Mouse (Mus musculus) limb, embryonic 15.5 days (tissue): ENCODE measurements around the gene Agr2. TPM values are rescaled to one million over a fixed set of nuclear protein-coding genes. Genes with fewer than 3 reads are reported as not detected.

ENCODE experiments used
- ATAC-seq: fragments of 200-750 bp; cut with Nextera tagmentation; 2 replicates; pipeline ENCODE4 v1.8.0; 2017; ENCODE audit warnings: low read depth, moderate TSS enrichment; ENCODE audit not compliant: insufficient number of reproducible peaks, low FRiP score, low TSS enrichment
- H3K27ac ChIP-seq: fragments of 300-500 bp; sonication (generic); 2 replicates; pipeline ENCODE4 v1.5.1; 2015; ENCODE audit warnings: moderate library complexity, mild to moderate bottlenecking, inconsistent platforms
- H3K27me3 ChIP-seq: fragments of 300-500 bp; sonication (generic); 2 replicates; pipeline ENCODE4 v1.6.1; 2015; ENCODE audit warnings: inconsistent platforms
- H3K36me3 ChIP-seq: fragments of 300-500 bp; sonication (generic); 2 replicates; pipeline ENCODE4 v1.6.1; 2015; ENCODE audit warnings: inconsistent platforms
- H3K4me1 ChIP-seq: fragments of 300-500 bp; sonication (generic); 2 replicates; pipeline ENCODE4 v1.6.1; 2015; ENCODE audit warnings: inconsistent platforms
- H3K4me2 ChIP-seq: fragments of 300-500 bp; sonication (generic); 2 replicates; pipeline ENCODE4 v1.6.1; 2015; ENCODE audit warnings: mild to moderate bottlenecking, inconsistent platforms
- H3K4me3 ChIP-seq: fragments of 300-500 bp; sonication (generic); 2 replicates; pipeline ENCODE4 v1.5.1; 2015; ENCODE audit warnings: mild to moderate bottlenecking, inconsistent platforms
- H3K9ac ChIP-seq: fragments of 300-500 bp; sonication (generic); 2 replicates; pipeline ENCODE4 v1.6.1; 2015; ENCODE audit warnings: inconsistent platforms
- H3K9me3 ChIP-seq: fragments of 300-500 bp; sonication (generic); 2 replicates; pipeline ENCODE4 v1.6.1; 2016; ENCODE audit warnings: inconsistent platforms
- WGBS: fragments of 180-500 bp; shearing (Covaris S2); methylation state at CpG from one replicate; pipeline ENCODE4 v1.1.7; 2015; 5-methylcytosine and 5-hydroxymethylcytosine counted together
- polyA plus RNA-seq: library from polyadenylated mRNA; unstranded; fragments of >200 nt; fragmentation: Nextera tagmentation; extraction: Ambion mirVana; gene quantifications from 2 replicates; pipeline ENCODE4 v1.2.1, GENCODE M21; 2015

Agr2 gene
- 0.19 TPM in 1 of 2 replicates, not detected in the other for polyA plus RNA-seq

DNA sequence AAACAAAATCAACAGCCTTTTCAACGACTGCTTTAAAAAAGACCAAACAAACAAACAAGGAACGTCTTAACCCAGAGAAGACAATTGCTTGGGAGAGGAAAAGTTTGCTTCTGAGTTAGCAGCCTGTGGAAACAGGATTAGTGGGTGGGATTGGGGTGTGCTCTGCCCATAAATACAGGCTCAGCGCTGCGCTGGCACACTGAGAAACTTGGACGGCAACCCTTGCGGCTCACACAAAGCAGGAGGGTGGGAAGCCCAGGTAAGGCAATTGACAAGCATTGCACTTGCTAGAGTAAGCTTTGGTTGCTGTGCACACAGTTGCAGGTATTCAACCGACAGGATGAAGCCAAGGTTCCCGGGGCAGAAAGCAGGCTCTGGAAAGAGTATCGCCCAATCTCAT is at the start of gene Agr2:
TSS of gene Agr2 (plus strand) at position 197 of the 400 bp plus-strand sequence.
- Histone ChIP-seq H3K9me3 (no peaks in the 10 kb centered on the region), H3K27me3 (no peaks in the 10 kb centered on the region), H3K36me3 (no peaks in the 10 kb centered on the region), H3K4me3 (no peak within 1 kb of the TSS), H3K27ac (no peak within 1 kb of the TSS), H3K4me2 (no peak within 1 kb of the TSS), H3K4me1 (no peaks in the 10 kb centered on the region; the same call in 1 of the 2 replicates), H3K9ac (no peak within 1 kb of the TSS)
- ATAC-seq: no peak
- 52% methylated on average over 9 of the region's 9 CpGs for WGBS

DNA sequence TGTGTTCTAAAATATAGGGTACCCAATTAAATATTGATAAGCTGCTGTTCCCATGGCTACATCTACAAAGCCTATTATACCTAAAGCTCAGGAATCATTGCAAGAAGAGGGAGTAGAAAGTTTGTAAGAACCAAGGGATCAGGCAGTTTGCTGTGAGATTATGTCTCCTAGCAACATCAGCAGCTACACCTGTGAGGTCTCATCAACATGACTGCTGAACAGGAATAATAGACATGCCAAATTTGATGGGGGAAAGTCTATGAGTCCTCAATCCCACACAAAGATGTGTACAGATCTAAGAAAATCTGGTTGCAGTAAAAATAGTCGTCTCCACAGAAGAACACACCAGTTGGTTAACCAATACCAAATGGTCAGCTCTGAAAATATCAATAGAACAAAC is 41.0 kb upstream of the Agr2 start:
- Histone ChIP-seq H3K9me3 (no peaks in the 10 kb centered on the region), H3K4me1 (no peaks in the 10 kb centered on the region), H3K27me3 (no peaks in the 10 kb centered on the region), H3K27ac (no peak overlapping the region), H3K36me3 (no peaks in the 10 kb centered on the region), H3K4me3 (no peak overlapping the region), H3K4me2 (no peak overlapping the region), H3K9ac (no peak overlapping the region)
- ATAC-seq: no peak
- 58% methylated on average over 1 of the region's 1 CpGs for WGBS

DNA sequence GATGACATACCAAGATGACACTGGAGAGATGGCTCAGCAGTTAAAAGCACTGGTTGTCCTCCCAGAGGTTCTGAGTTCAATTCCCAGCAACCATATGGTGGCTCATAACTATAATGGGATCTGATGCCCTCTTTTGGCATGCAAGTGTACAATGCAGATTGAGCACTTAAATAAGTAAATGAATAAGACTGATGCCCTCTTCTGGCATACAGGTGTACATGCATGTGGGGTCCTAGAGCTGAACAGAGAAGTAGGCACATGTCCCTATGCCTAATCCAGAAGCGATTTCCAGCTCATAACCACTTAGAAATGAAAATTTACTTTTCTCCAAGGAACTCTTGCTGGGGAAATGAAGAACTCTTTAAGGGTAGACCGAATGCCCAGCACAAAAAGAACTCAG is 35.5 kb upstream of the Agr2 start:
- no peak for ATAC-seq
- Histone ChIP-seq H3K4me1 (no peaks in the 10 kb centered on the region), H3K9ac (no peak overlapping the region), H3K4me2 (no peak overlapping the region), H3K27ac (no peak overlapping the region), H3K36me3 (no peaks in the 10 kb centered on the region), H3K9me3 (no peaks in the 10 kb centered on the region), H3K4me3 (no peak overlapping the region), H3K27me3 (no peaks in the 10 kb centered on the region)
- WGBS: 77% methylated on average over 2 of the region's 2 CpGs

DNA sequence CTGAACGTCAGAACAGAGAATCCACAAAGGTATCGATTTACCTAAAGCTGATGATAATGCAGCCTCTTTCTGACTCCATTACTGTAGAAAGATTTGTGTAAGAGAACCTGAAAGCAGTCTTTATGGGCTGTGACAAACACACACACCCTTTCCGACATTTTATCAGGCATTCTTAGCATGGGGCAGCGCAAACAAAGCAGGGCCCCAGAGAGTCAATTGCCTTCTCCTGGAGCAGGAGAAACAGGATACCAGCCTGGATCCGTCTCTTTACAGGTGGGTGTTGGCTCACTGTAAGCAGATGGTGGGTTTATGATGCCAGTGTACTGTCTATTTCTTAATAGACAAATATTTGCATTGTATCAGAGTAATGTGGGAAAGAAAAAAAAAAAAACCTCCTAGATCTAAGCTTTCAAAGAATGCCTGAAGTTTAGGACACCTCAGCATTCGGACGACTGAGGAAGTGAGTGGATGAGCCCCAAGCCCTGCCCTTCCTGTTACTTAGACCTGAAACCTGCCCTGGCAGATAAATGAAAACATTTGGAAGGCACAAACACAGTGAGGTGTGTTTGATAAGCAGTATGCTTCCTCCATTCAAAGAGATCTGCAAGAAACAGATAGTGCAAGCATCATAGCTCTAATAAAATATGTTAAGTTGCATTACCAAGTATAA is 26.5 kb upstream of the Agr2 start:
- Histone ChIP-seq H3K36me3 (no peaks in the 10 kb centered on the region), H3K27ac (no peak overlapping the region), H3K4me3 (no peak overlapping the region), H3K9ac (no peak overlapping the region), H3K4me1 (no peaks in the 10 kb centered on the region), H3K27me3 (no peaks in the 10 kb centered on the region), H3K9me3 (no peaks in the 10 kb centered on the region), H3K4me2 (no peak overlapping the region)
- 48% methylated on average over 7 of the region's 7 CpGs for WGBS
- ATAC-seq: no peak

DNA sequence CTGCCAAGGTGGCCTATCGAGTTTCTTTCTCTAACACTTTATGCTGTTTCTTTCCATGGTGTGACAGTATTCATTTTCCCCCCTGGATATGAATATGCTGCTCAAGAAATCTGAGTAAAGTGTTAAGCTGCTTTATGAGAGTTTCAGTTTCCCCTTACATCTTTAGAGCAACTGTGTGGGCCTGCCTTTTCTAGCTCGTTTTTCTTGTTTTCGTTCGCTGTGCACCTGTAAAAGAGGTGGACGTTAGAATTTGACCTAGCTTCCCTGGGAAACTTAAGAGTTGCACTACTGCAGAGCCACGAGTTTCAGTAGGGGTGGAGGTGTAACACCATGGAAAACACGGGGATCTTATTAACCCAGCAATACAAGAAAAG is 26.0 kb upstream of the Agr2 start:
- 34% methylated on average over 7 of the region's 7 CpGs for WGBS
- no peak for ATAC-seq
- H3K36me3 ChIP-seq: no peaks in the 10 kb centered on the region

DNA sequence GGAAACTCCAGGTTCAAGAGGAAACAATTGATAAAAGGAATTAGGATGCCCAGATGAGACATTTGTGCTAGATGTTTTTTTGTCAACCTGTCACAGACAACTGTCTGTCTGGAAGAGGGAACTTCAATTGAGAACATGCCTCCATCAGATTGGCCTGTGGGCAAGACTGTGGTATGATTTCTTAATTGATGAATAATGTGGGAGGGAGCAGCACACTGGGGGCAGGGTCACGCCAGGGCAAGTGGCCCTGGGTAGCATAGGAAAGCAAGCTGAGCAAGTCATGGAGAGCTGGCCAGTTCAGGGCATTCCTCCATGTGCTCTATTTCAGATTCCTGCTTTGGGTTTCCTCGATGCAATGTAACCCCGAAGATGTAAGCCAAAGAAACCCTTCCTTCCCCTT is 16.8 kb upstream of the Agr2 start:
- Histone ChIP-seq H3K27ac (no peak overlapping the region), H3K4me3 (no peak overlapping the region), H3K27me3 (no peaks in the 10 kb centered on the region), H3K9me3 (no peaks in the 10 kb centered on the region), H3K9ac (no peak overlapping the region), H3K36me3 (no peaks in the 10 kb centered on the region), H3K4me2 (no peak overlapping the region), H3K4me1 (no peaks in the 10 kb centered on the region)
- ATAC-seq: no peak
- 84% methylated on average over 3 of the region's 3 CpGs for WGBS

More for the DNA sequence above, 26.0 kb upstream of the Agr2 start:
- Histone ChIP-seq H3K4me2 (no peak overlapping the region), H3K4me3 (no peak overlapping the region), H3K9ac (no peak overlapping the region), H3K27ac (no peak overlapping the region), H3K4me1 (no peaks in the 10 kb centered on the region), H3K9me3 (no peaks in the 10 kb centered on the region), H3K27me3 (no peaks in the 10 kb centered on the region)

DNA sequence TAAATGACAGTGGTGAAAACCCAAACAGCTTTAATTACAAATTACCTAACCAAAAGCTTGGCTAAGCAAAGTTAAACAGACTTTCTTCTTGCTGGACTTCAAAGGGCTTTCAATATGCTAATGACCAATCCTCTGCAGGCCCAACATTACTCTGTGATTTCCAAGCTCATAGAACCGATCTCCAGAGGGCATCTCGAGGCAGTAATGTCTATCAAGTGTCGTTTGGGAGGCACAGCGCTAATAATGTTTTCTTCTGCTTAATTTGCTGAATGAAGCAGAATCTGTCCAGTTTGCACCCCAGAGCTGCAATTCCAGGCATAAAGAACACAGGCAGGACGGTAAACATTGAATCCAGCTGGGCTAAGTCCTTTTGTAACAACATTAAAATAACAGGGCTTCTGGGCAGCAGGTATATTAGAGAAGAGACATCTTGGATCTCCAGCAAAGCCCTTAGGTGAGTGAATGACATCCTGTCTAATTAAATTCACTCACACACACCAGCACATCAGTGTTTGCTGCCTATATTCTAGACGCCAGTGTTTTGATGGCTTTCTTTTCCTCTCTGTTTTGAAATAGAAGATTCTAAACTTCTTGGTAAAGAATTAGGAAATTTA is 15.0 kb upstream of the Agr2 start:
- Histone ChIP-seq H3K27ac (no peak overlapping the region), H3K9ac (no peak overlapping the region), H3K4me2 (no peak overlapping the region), H3K36me3 (no peaks in the 10 kb centered on the region), H3K4me1 (no peaks in the 10 kb centered on the region), H3K4me3 (no peak overlapping the region), H3K27me3 (no peaks in the 10 kb centered on the region), H3K9me3 (no peaks in the 10 kb centered on the region)
- no peak for ATAC-seq
- WGBS: 32% methylated on average over 6 of the region's 6 CpGs

DNA sequence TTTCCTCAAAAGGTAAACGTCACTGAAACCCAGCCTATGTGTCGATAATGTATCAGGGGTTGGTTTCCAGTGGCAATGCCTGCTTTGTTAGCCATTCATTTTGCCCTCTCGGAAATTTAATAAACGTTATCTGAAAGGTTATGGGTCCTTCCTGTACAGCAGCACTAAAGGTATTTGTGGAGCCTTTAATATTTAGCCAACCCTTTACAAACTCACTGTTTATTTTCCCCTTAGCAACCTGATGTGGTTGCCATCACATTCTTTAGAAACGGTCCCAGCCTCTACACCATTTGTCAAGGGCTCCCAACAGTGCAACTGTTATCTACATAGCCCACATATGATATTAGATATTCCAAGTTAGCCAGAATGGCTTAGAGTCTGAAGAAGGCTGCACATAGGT is 13.1 kb upstream of the Agr2 start:
- Histone ChIP-seq H3K4me1 (peaks cover 6% of the 10 kb centered on the region; the same call in 1 of the 2 replicates), H3K36me3 (no peaks in the 10 kb centered on the region), H3K4me3 (no peak overlapping the region), H3K4me2 (no peak overlapping the region), H3K9ac (no peak overlapping the region), H3K27ac (no peak overlapping the region), H3K27me3 (no peaks in the 10 kb centered on the region), H3K9me3 (no peaks in the 10 kb centered on the region)
- 76% methylated on average over 5 of the region's 5 CpGs for WGBS
- ATAC-seq: no peak

DNA sequence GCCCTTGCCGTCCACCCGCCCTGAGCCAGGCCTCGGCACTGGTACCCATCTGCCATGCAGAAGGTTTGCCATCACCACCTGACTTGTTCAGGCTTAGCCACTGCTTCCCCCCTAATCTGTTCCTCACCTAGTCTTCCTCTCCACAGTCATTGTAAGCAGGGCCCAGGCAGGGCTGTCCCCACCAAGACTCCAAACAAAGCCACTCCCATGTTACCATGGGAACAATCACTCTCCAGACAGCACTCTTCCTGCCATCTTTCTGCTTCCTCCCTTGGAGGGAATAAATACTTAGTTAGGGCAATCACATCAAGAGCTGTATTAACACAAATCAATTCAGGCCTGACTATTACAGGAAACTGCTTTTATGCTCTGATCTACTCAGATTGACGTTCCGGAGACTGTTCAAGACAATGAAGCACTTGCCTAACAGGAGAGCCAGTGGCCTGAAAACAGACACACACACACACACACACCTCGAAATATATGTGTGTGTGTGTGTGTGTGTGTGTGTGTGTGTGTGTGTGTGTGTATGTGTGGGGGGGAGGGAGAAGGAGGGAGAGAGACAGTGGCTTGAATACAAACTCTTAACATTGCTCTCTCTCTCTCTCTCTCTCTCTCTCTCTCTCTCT is 10.9 kb upstream of the Agr2 start:
- no peak overlapping the region for H3K9ac ChIP-seq
- H3K27me3 ChIP-seq: no peaks in the 10 kb centered on the region
- H3K4me3 ChIP-seq: no peak overlapping the region
- H3K4me2 ChIP-seq: no peak overlapping the region
- H3K9me3 ChIP-seq: no peaks in the 10 kb centered on the region
- ATAC-seq: no peak
- H3K27ac ChIP-seq: no peak overlapping the region
- WGBS: 51% methylated on average over 6 of the region's 6 CpGs
- no peaks in the 10 kb centered on the region for H3K36me3 ChIP-seq
- peaks cover 6% of the 10 kb centered on the region; the same call in 1 of the 2 replicates for H3K4me1 ChIP-seq

DNA sequence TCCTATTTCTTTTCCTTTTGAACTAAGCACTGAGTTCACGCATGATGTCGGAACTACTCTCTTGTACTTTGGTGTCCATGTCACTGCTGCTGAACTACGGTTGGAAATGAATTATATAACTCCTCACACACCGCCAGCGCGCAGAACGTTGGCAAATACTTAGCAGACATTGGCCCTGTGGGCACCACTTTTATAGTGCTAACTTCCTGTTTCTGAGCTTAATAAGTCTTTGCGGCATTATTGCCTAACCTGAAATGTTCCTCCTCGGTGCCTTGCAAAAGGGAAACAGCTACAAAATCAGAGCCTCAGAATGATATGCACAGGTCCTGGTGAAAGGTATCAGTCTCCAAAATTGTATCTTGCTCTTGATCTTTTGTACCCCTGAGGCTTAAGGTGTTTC is 9.2 kb upstream of the Agr2 start:
- WGBS: 48% methylated on average over 9 of the region's 9 CpGs
- Histone ChIP-seq H3K27me3 (no peaks in the 10 kb centered on the region), H3K9ac (no peak overlapping the region), H3K4me1 (peaks cover 6% of the 10 kb centered on the region; the same call in 1 of the 2 replicates), H3K36me3 (no peaks in the 10 kb centered on the region), H3K9me3 (no peaks in the 10 kb centered on the region), H3K4me2 (no peak overlapping the region), H3K27ac (no peak overlapping the region), H3K4me3 (no peak overlapping the region)
- no peak for ATAC-seq

DNA sequence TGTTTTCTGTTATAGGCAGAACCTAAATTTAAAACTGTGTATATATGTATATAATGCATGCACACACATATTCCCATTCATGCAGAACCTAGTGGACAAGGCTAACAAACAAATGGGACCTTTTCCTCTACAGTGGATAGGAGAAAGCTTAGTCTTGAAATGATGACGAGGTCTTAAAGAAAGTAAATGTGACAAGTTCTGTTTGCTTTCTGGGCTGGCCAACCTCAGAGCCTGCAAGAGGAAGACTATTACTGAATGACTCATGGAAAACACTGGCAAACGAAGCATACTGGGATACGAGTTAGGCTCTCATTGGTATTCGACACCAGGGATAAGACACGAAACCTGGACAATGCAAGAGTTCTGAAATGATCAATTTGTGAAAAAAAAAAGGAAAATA is 8.0 kb upstream of the Agr2 start:
- Histone ChIP-seq H3K27me3 (no peaks in the 10 kb centered on the region), H3K4me2 (no peak overlapping the region), H3K4me1 (peaks cover 6% of the 10 kb centered on the region; the same call in 1 of the 2 replicates), H3K4me3 (no peak overlapping the region), H3K27ac (no peak overlapping the region), H3K36me3 (no peaks in the 10 kb centered on the region), H3K9ac (no peak overlapping the region), H3K9me3 (no peaks in the 10 kb centered on the region)
- ATAC-seq: no peak
- 88% methylated on average over 5 of the region's 5 CpGs for WGBS

DNA sequence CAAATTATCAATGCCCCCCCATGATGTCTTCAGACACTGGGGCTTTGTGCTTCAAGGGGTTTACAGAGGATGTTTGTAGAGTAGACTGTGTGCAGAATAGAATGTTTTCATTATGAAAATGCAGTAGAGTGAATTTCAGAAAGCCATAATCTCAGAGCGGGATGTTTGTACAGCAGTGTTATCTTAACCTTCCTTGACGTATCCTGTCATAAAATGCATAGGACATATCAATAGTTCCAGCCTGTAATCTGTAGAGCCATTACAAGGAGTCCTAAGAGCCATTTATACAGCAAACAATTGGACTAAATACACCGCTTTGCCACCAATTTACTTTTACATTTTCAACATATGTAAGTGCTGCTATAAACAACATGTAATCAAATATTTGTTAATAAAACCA is 876 bp downstream of the Agr2 start:
- Histone ChIP-seq H3K9ac (no peak overlapping the region), H3K9me3 (no peaks in the 10 kb centered on the region), H3K27me3 (no peaks in the 10 kb centered on the region), H3K4me1 (no peaks in the 10 kb centered on the region; the same call in 1 of the 2 replicates), H3K27ac (no peak overlapping the region), H3K4me2 (no peak overlapping the region), H3K4me3 (no peak overlapping the region), H3K36me3 (no peaks in the 10 kb centered on the region)
- no peak for ATAC-seq
- 80% methylated on average over 3 of the region's 3 CpGs for WGBS
